Mouse (Mus musculus): Measurements from ENCODE around the gene Fkbp10. TPM values are rescaled to one million over a fixed set of nuclear protein-coding genes. Genes with fewer than 3 reads are reported as not detected.
A peak's percentile ranks its signal among the peaks of the same experiment; 100 is the strongest.

The Fkbp10 gene
- polyA plus RNA-seq, 1 experiment from 2014 or later = 37.0 TPM

- H3K9me3 ChIP-seq (ENCODE audit: control insufficient read depth) = no peaks in the 10 kb centered on the region
- ATAC-seq = peak; percentile 76
- H3K4me3 ChIP-seq (ENCODE audit: low read depth, low read length) = peak overlapping the region; percentile 83
- H3K27me3 ChIP-seq (replicated peaks; ENCODE audit: control insufficient read depth, insufficient read depth, low read length) = no peaks in the 10 kb centered on the region
- no peaks in the 10 kb centered on the region for H3K36me3 ChIP-seq (ENCODE audit: control insufficient read depth, insufficient read depth)
- H3K9ac ChIP-seq (ENCODE audit: low read depth, low read length) = peak overlapping the region; percentile 90
- H3K4me2 ChIP-seq (replicated peaks; ENCODE audit: low read depth) = peak overlapping the region; percentile 84
- peak; percentile 70 for TF ChIP-seq CTCF (IDR thresholded peaks at IDR 0.05; ENCODE audit: low read depth)
- WGBS = under 1% methylated on average over 42 of the region's 42 CpGs
- H3K27ac ChIP-seq (ENCODE audit: low read depth, low read length) = peak overlapping the region; percentile 99
- peaks cover 28% of the 10 kb centered on the region for H3K4me1 ChIP-seq (replicated peaks; ENCODE audit: control insufficient read depth, insufficient read depth, low read length)
Observed at GRCm38 (mm10) chr11:100396886-100397599, 18.5 kb upstream of the Fkbp10 start.

GRCm38 (mm10) chr11:100397600-100398389 is 17.7 kb upstream of the Fkbp10 start, which contains the start of gene Jup:
Jup (minus strand) TSS chr11:100397763.
- peak within 1 kb of the TSS; percentile 99 for H3K27ac ChIP-seq (ENCODE audit: low read depth, low read length)
- no peaks in the 10 kb centered on the region for H3K9me3 ChIP-seq (ENCODE audit: control insufficient read depth)
- peak; percentile 94 for ATAC-seq
- peaks cover 33% of the 10 kb centered on the region for H3K4me1 ChIP-seq (replicated peaks; ENCODE audit: control insufficient read depth, insufficient read depth, low read length)
- H3K4me2 ChIP-seq (replicated peaks; ENCODE audit: low read depth) = peak within 1 kb of the TSS; percentile 84
- H3K27me3 ChIP-seq (replicated peaks; ENCODE audit: control insufficient read depth, insufficient read depth, low read length) = no peaks in the 10 kb centered on the region
- TF ChIP-seq CTCF (IDR thresholded peaks at IDR 0.05; ENCODE audit: low read depth) = no peak
- under 1% methylated on average over 37 of the region's 37 CpGs for WGBS
- peak within 1 kb of the TSS; percentile 90 for H3K9ac ChIP-seq (ENCODE audit: low read depth, low read length)
- no peaks in the 10 kb centered on the region for H3K36me3 ChIP-seq (ENCODE audit: control insufficient read depth, insufficient read depth)
- peak within 1 kb of the TSS; percentile 83 for H3K4me3 ChIP-seq (ENCODE audit: low read depth, low read length)

GRCm38 (mm10) chr11:100398517-100398916 is 17.0 kb upstream of the Fkbp10 start:
- Histone ChIP-seq H3K27ac (ENCODE audit: low read depth, low read length) (peak overlapping the region; percentile 58; the same call in 1 of the 2 replicates), H3K36me3 (ENCODE audit: control insufficient read depth, insufficient read depth) (no peaks in the 10 kb centered on the region), H3K4me1 (replicated peaks; ENCODE audit: control insufficient read depth, insufficient read depth, low read length) (peaks cover 31% of the 10 kb centered on the region), H3K9ac (ENCODE audit: low read depth, low read length) (no peak overlapping the region), H3K9me3 (ENCODE audit: control insufficient read depth) (no peaks in the 10 kb centered on the region), H3K4me3 (ENCODE audit: low read depth, low read length) (no peak overlapping the region), H3K27me3 (replicated peaks; ENCODE audit: control insufficient read depth, insufficient read depth, low read length) (no peaks in the 10 kb centered on the region), H3K4me2 (replicated peaks; ENCODE audit: low read depth) (peak overlapping the region; percentile 84)
- WGBS = 87% methylated on average over 7 of the region's 7 CpGs
- TF ChIP-seq CTCF (IDR thresholded peaks at IDR 0.05; ENCODE audit: low read depth) = no peak
- ATAC-seq = no peak

GRCm38 (mm10) chr11:100399320-100399719 is 16.2 kb upstream of the Fkbp10 start:
- H3K27me3 ChIP-seq (replicated peaks; ENCODE audit: control insufficient read depth, insufficient read depth, low read length) = no peaks in the 10 kb centered on the region
- 72% methylated on average over 9 of the region's 9 CpGs for WGBS
- H3K9ac ChIP-seq (ENCODE audit: low read depth, low read length) = no peak overlapping the region
- no peak overlapping the region for H3K4me2 ChIP-seq (replicated peaks; ENCODE audit: low read depth)
- H3K9me3 ChIP-seq (ENCODE audit: control insufficient read depth) = no peaks in the 10 kb centered on the region
- no peak for TF ChIP-seq CTCF (IDR thresholded peaks at IDR 0.05; ENCODE audit: low read depth)
- no peak overlapping the region for H3K4me3 ChIP-seq (ENCODE audit: low read depth, low read length)
- peaks cover 28% of the 10 kb centered on the region for H3K4me1 ChIP-seq (replicated peaks; ENCODE audit: control insufficient read depth, insufficient read depth, low read length)
- no peaks in the 10 kb centered on the region for H3K36me3 ChIP-seq (ENCODE audit: control insufficient read depth, insufficient read depth)
- ATAC-seq = no peak
- no peak overlapping the region for H3K27ac ChIP-seq (ENCODE audit: low read depth, low read length)

GRCm38 (mm10) chr11:100399727-100400538 is 15.6 kb upstream of the Fkbp10 start:
- peak overlapping the region; percentile 42; the same call in 1 of the 2 replicates for H3K27ac ChIP-seq (ENCODE audit: low read depth, low read length)
- peaks cover 28% of the 10 kb centered on the region for H3K4me1 ChIP-seq (replicated peaks; ENCODE audit: control insufficient read depth, insufficient read depth, low read length)
- H3K36me3 ChIP-seq (ENCODE audit: control insufficient read depth, insufficient read depth) = no peaks in the 10 kb centered on the region
- WGBS = 74% methylated on average over 12 of the region's 12 CpGs
- no peaks in the 10 kb centered on the region for H3K9me3 ChIP-seq (ENCODE audit: control insufficient read depth)
- no peaks in the 10 kb centered on the region for H3K27me3 ChIP-seq (replicated peaks; ENCODE audit: control insufficient read depth, insufficient read depth, low read length)
- no peak overlapping the region for H3K4me2 ChIP-seq (replicated peaks; ENCODE audit: low read depth)
- H3K4me3 ChIP-seq (ENCODE audit: low read depth, low read length) = no peak overlapping the region
- no peak for TF ChIP-seq CTCF (IDR thresholded peaks at IDR 0.05; ENCODE audit: low read depth)
- no peak for ATAC-seq
- no peak overlapping the region for H3K9ac ChIP-seq (ENCODE audit: low read depth, low read length)
